Mouse (Mus musculus) cerebellum, postnatal 14 days (tissue): ENCODE results near the gene Ccser1.

ENCODE experiments used
- DNase-seq, 2 experiments: peaks; one replicate each; pipeline ENCODE4 v3.0.0; 2021; ENCODE audit warnings: mixed read lengths in 2 of 2

The Ccser1 gene

GRCm38 (mm10) chr6:61300975-61301374, 120.9 kb downstream of the Ccser1 start:
- DNase-seq: no peak

- DNase-seq: peak; percentile 23 to 35
Measured at GRCm38 (mm10) chr6:61301631-61302030, 121.5 kb downstream of the Ccser1 start.

- no peak for DNase-seq
Measured at GRCm38 (mm10) chr6:61311324-61312091, 131.4 kb downstream of the Ccser1 start.

GRCm38 (mm10) chr6:61315884-61316601, 135.9 kb downstream of the Ccser1 start:
- peak; percentile 70 to 72 for DNase-seq

GRCm38 (mm10) chr6:61320842-61321241, 140.7 kb downstream of the Ccser1 start:
- DNase-seq: peak in 1 of 2 experiments; percentile 25

- no peak for DNase-seq
Measured at GRCm38 (mm10) chr6:61322328-61322727, 142.2 kb downstream of the Ccser1 start.

GRCm38 (mm10) chr6:61326131-61326530, 146.0 kb downstream of the Ccser1 start:
- DNase-seq: no peak

GRCm38 (mm10) chr6:61328981-61329380, 148.9 kb downstream of the Ccser1 start:
- no peak for DNase-seq

- DNase-seq: no peak
Measured at GRCm38 (mm10) chr6:61329593-61330540, 149.7 kb downstream of the Ccser1 start.

- peak; percentile 42 to 48 for DNase-seq
Measured at GRCm38 (mm10) chr6:61334466-61334865, 154.3 kb downstream of the Ccser1 start.

- peak; percentile 39 to 57 for DNase-seq
Measured at GRCm38 (mm10) chr6:61347045-61347838, 167.1 kb downstream of the Ccser1 start.

GRCm38 (mm10) chr6:61363722-61364121, 183.6 kb downstream of the Ccser1 start:
- DNase-seq: peak; percentile 13 to 31

GRCm38 (mm10) chr6:61382526-61382925, 202.4 kb downstream of the Ccser1 start:
- DNase-seq: peak; percentile 24 to 55

GRCm38 (mm10) chr6:61382991-61383390, 202.9 kb downstream of the Ccser1 start:
- no peak for DNase-seq

GRCm38 (mm10) chr6:61387046-61387445, 206.9 kb downstream of the Ccser1 start:
- DNase-seq: peak; percentile 9 to 20

GRCm38 (mm10) chr6:61427490-61427889, 247.4 kb downstream of the Ccser1 start:
- no peak for DNase-seq

- DNase-seq: peak; percentile 4 to 22
Measured at GRCm38 (mm10) chr6:61430881-61431725, 251.0 kb downstream of the Ccser1 start.

GRCm38 (mm10) chr6:61431726-61431984, 251.5 kb downstream of the Ccser1 start:
- peak in 1 of 2 experiments; percentile 9 for DNase-seq

- DNase-seq: no peak
Measured at GRCm38 (mm10) chr6:61432167-61432566, 252.0 kb downstream of the Ccser1 start.

- no peak for DNase-seq
Measured at GRCm38 (mm10) chr6:61432703-61433102, 252.6 kb downstream of the Ccser1 start.

GRCm38 (mm10) chr6:61438165-61438564, 258.0 kb downstream of the Ccser1 start:
- no peak for DNase-seq
